Mouse (Mus musculus) urinary bladder, adult 2 months (tissue): ENCODE data around the gene Pkd1l1. TPM values are rescaled to one million over a fixed set of nuclear protein-coding genes. Genes with fewer than 3 reads are reported as not detected.
A peak's percentile ranks its signal among the peaks of the same experiment; 100 is the strongest.

Experiments used
- DNase-seq: peaks from one replicate; pipeline ENCODE4 v3.0.0; 2022; ENCODE audit warnings: low spot score
- polyA plus RNA-seq: library from polyadenylated mRNA; depleted of rRNA; stranded (reverse); fragments of >200 nt; gene quantifications from 2 replicates; pipeline ENCODE4 v1.2.3, GENCODE M21; 2012; rRNA removed

Gene Pkd1l1
- polyA plus RNA-seq = 0.01 and 0.03 TPM in 2 replicates

DNA sequence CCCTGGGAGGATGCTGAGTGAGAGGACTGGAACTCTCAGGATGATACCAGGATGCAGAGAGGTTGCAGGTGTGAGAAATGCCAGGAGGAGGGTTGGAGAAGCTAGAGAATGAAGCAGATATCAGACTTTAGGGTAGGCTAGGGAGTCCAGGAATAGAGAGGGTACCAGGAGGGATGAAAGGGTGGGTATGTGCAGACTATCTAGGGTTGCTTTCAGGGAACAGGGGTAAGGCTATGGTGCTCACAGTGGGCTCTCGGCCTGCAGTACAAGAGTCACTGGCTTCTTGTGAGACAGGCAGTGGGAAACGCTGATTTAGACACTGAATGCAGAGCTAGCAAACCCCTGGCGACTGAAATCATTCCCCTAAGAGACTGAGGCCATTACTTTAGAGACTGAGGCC, at the start of gene Pkd1l1:
Pkd1l1 (minus strand) TSS at position 101 of the 400 bp plus-strand sequence.
- DNase-seq = no peak

DNA sequence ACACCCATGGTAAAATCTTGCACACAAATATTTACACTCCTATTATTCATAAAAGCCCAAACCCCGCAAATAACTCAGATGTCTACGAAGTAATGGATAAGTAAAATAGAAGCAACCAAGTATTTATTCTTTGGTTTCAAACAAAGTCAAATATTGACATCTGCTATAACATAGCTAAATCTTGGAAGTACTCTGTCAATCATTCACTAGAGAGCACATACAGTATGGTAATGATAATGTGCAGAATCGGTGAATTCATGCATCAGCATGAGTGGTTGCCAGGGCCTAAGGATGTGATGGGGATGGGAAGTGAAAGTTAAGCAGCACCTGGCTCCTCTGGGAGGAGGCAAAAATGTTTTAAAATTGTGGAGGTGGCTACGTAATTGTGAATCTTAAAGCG, 47.1 kb upstream of the Pkd1l1 start:
- DNase-seq = no peak

DNA sequence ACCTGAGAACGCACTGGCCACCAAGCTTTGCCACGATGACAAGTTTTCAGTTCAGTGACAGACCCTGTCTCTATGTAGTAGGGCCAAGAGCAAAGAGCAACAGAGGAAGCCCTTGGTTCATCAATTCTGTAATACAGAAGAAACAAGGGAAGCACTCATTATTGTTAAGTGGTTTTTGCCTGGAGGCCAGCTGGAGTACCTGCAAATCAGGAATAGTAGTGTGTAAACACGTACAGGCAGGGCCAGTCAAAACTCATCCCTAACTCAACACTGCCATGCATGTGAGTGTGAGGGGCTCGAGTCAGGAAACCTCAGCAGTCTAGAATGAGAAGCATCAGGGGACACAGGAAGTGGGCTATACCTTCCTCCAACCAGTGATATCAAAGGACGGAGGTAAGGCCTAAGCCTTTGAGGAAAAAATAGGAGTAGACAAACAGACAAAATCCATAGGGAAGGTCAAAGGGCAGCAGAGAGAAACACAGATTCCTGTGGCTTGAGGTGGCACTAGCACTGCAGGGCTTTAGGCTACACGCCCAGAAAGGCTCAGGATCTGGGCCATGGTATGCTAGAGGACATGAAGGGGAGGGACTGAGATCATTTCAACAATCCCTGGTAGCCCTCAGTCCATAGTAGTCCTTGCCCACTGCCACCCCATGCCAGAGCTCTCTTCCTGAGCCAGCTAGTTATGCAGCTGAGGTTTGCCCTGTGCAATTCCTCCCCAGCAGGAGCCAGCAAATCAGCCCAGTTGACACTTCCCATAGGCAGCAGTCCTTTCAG, 45.6 kb upstream of the Pkd1l1 start:
- no peak for DNase-seq

GRCm38 (mm10) chr11:9014740-9015139, 41.7 kb upstream of the Pkd1l1 start:
- DNase-seq = no peak

- DNase-seq = no peak
Observed at GRCm38 (mm10) chr11:9011348-9011747, 38.3 kb upstream of the Pkd1l1 start.

- peak; percentile 86 for DNase-seq
Observed at GRCm38 (mm10) chr11:9010853-9011339, 37.8 kb upstream of the Pkd1l1 start, which contains the start of gene Hus1. Gene Hus1 (minus strand): TSS chr11:9011191.

DNA sequence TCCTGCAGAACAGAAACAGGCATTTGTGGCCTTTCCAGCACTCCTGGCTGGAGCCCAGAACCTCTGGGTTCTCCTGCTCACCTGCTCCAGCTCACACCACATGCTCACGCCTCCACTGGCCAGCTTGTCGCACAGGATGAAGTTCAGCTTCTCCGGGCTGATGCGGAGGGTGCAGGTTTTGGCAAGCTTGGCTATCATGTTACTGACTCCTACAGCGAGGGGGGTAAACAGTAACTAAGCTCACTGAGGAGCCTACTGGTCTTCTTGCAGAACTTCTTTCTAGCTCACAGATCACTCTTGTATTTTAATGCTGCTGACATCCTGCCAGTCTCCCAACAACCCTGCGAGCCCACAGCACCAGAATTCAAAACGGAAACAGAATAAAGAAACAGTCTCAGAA, 37.4 kb upstream of the Pkd1l1 start:
- DNase-seq = peak; percentile 23

DNA sequence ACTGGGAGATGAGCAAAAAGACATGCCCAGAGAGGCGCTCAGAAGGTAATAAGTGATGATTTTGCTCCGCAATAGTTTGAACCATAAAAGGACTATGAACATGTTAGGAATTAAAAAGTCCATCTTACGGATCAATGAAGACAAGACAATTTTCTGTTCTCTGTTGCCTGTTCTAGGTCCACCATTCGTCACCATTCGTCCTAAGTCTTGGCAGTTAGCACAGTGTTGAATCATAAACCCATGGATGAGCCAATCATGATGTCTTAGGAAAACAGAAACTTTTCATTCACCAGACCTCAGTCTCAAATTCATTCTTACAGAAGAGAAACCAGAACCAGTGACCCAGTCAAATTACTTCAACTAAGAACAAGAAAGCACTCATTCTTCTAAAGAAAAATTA, 35.7 kb upstream of the Pkd1l1 start:
- no peak for DNase-seq

GRCm38 (mm10) chr11:8988084-8988483, 15.0 kb upstream of the Pkd1l1 start:
- no peak for DNase-seq

DNA sequence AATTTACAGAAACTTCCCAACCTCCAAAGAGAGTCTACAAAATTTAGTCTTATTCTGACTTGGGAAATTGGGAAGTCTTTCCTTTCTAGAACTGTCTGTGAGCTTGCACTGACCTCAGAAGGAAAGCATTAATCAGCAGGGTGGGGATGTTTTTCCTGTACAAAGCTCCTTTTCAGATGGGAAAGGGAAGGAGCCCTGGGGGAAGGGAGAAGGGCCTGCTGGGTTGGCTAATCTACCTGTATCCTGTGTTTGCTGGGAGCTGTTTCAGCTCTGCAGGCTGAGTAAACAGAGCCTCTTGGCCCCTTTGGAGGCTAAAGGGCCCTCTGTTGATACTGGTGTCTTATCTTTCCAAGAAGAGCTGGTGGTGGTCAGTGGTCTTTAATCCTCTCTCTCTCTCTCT, 13.0 kb upstream of the Pkd1l1 start:
- DNase-seq = no peak

- DNase-seq = peak; percentile 44
Observed at GRCm38 (mm10) chr11:8983237-8983861, 10.3 kb upstream of the Pkd1l1 start.

DNA sequence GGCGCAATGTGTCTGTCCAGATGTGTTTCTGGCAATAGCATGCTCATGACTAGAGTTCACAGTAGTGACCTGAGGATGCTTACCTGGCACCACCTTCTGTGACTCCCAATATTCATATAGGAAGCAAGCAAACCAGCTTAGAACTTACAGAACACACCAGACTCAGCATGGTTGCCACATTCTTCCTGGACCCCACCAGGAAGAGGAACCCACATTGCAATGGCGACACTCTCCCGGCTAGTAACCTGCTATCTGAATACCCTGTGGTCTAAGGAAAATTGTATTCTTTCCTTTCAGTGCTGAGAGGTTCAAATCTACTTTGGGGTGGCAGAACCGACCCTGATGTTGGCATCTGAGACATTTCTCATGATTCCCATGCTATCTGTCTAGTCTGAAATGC, 5.1 kb upstream of the Pkd1l1 start:
- DNase-seq = no peak

GRCm38 (mm10) chr11:8972093-8972492, 973 bp downstream of the Pkd1l1 start:
- DNase-seq = no peak

GRCm38 (mm10) chr11:8970509-8970908, 2.6 kb downstream of the Pkd1l1 start:
- DNase-seq = no peak

DNA sequence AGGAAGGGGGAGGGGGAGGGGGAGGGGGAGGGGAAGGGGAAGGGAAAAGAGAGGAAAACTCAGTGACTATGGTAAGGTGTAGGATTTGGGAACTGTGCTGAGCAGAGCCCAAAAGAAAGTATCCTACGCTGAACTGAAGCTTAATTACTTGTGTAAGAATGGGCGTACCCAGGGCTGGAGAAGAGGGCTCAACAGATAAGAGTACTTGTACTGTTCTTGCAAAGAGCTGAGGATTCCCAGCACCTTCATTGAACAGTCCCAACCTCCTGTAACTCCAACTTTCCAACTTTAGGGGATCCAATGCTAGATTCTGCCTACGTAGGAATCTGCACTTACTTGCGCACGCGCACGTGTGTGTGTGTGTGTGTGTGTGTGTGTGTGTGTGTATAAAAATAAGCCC, 5.0 kb downstream of the Pkd1l1 start:
- DNase-seq = no peak

GRCm38 (mm10) chr11:8958572-8958971, 14.5 kb downstream of the Pkd1l1 start:
- no peak for DNase-seq

DNA sequence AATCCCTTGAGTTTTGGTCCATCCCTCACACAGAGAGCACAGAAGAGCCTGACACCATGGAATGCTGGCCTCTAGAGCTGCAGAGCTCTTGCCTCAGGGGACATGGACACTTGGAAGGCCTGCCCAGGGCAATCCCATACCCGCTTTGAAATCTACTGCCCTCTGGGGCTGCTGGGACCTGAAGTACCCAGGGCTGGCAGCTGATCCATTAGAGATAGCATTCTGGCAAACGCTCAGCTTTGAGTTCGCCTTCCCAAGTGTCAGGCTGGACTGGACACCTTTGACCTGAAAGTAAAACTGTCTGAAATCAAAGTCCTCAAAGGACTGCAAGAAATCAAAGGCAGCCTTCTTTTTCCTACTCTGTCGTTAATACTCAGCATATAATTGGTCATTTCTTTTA, 15.0 kb downstream of the Pkd1l1 start:
- DNase-seq = no peak

DNA sequence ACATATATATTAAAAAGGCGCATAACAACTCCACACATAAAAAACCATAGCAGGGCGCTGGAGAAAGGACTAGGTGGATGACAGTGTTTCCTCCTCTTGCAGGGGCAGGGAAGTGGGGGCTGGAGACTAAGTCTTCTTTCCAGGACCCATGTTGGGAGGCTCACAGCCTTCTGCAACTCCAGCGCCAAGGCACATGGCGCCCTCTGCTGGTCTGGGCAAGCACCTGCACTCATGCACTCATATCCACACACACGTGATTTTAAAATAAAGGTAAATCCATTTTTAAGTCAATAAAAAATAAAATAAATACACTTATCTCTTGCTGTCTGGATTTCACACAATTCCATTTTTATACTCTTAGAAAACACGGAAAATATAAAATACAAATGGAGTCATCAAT, 16.0 kb downstream of the Pkd1l1 start:
- DNase-seq = no peak

GRCm38 (mm10) chr11:8955678-8956077, 17.4 kb downstream of the Pkd1l1 start:
- no peak for DNase-seq

GRCm38 (mm10) chr11:8949765-8950430, 23.2 kb downstream of the Pkd1l1 start:
- no peak for DNase-seq

DNA sequence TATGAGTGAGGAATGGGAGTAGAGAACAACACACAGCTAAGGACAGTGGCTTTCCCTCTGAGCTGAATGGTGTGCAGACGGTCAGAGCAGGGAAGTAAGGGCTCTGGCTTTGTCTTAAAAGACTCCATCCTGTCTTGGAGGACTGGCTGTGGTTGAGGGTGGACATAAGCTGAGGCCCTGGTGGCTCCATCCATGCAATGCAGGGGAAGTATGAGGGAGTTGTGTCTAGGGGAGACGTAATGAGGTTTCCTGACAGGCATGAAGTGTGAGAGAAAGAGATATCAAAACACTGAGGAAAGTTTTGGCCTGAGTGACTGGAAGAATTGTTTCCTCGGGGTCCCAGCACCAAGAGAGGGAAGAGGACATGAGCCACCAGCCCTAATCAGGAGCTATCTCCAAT, 24.2 kb downstream of the Pkd1l1 start:
- DNase-seq = no peak

- no peak for DNase-seq
Observed at GRCm38 (mm10) chr11:8944114-8944513, 29.0 kb downstream of the Pkd1l1 start.

- no peak for DNase-seq
Observed at GRCm38 (mm10) chr11:8942446-8942845, 30.6 kb downstream of the Pkd1l1 start.
